Mouse (Mus musculus) urinary bladder, postnatal 36 days (tissue): ENCODE data around the gene Olfr523.
A peak's percentile ranks its signal among the peaks of the same experiment; 100 is the strongest.
"Not testable (repeated sequence)": the region's sequence is repeated elsewhere in the genome, so short reads cannot be mapped to it uniquely, and the experiment has no call there.

Experiments used
- DNase-seq, 2 experiments: peaks; one replicate each; pipeline ENCODE4 v3.0.0; 2022; ENCODE audit warnings: low spot score in 2 of 2, mixed read lengths in 1 of 2

Olfr523 gene

GRCm38 (mm10) chr7:140172936-140173335, at the start of gene Olfr523:
TSS of gene Olfr523 (plus strand) at chr7:140173217.
- no peak for DNase-seq

- no peak for DNase-seq
Observed at GRCm38 (mm10) chr7:140124382-140124781, 48.6 kb upstream of the Olfr523 start.

GRCm38 (mm10) chr7:140125278-140126021, 47.6 kb upstream of the Olfr523 start:
- DNase-seq = peak; percentile 93 to 95

- no peak for DNase-seq
Observed at GRCm38 (mm10) chr7:140126022-140126350, 47.0 kb upstream of the Olfr523 start.

GRCm38 (mm10) chr7:140126934-140127333, 46.1 kb upstream of the Olfr523 start:
- DNase-seq = no peak

- no peak for DNase-seq
Observed at GRCm38 (mm10) chr7:140127911-140128310, 45.1 kb upstream of the Olfr523 start.

- not testable (repeated sequence) for DNase-seq
Observed at GRCm38 (mm10) chr7:140132184-140132583, 40.8 kb upstream of the Olfr523 start.

GRCm38 (mm10) chr7:140134033-140134432, 39.0 kb upstream of the Olfr523 start:
- DNase-seq = not testable (repeated sequence)

- peak; percentile 47 to 61 for DNase-seq
Observed at GRCm38 (mm10) chr7:140135106-140135770, 37.8 kb upstream of the Olfr523 start.

- peak; percentile 96 for DNase-seq
Observed at GRCm38 (mm10) chr7:140137135-140138020, 35.6 kb upstream of the Olfr523 start, which contains the start of gene Mtg1. TSS of gene Mtg1 (plus strand) at chr7:140137564.

- DNase-seq = no peak
Observed at GRCm38 (mm10) chr7:140138021-140138310, 35.1 kb upstream of the Olfr523 start.

- DNase-seq = peak; percentile 60 to 71
Observed at GRCm38 (mm10) chr7:140141350-140141749, 31.7 kb upstream of the Olfr523 start.

GRCm38 (mm10) chr7:140144550-140144949, 28.5 kb upstream of the Olfr523 start:
- DNase-seq = no peak

GRCm38 (mm10) chr7:140153383-140153782, 19.6 kb upstream of the Olfr523 start:
- DNase-seq = no peak

GRCm38 (mm10) chr7:140153829-140154217, 19.2 kb upstream of the Olfr523 start:
- DNase-seq = no peak

GRCm38 (mm10) chr7:140154218-140154927, 18.6 kb upstream of the Olfr523 start, which contains the start of gene Sprn:
TSS of gene Sprn (minus strand) at chr7:140154877.
- no peak for DNase-seq

GRCm38 (mm10) chr7:140160363-140160762, 12.7 kb upstream of the Olfr523 start:
- no peak for DNase-seq

GRCm38 (mm10) chr7:140164664-140165063, 8.4 kb upstream of the Olfr523 start, which contains the start of gene Olfr522:
TSS of gene Olfr522 (minus strand) at chr7:140164764.
- DNase-seq = no peak

- DNase-seq = no peak
Observed at GRCm38 (mm10) chr7:140167950-140168349, 5.1 kb upstream of the Olfr523 start.

GRCm38 (mm10) chr7:140169386-140169785, 3.6 kb upstream of the Olfr523 start:
- DNase-seq = no peak

- DNase-seq = no peak
Observed at GRCm38 (mm10) chr7:140170863-140171262, 2.2 kb upstream of the Olfr523 start.

- no peak for DNase-seq
Observed at GRCm38 (mm10) chr7:140179176-140179575, 6.2 kb downstream of the Olfr523 start.
